Mouse (Mus musculus): Measurements from ENCODE around the gene Abhd6. TPM values are rescaled to one million over a fixed set of nuclear protein-coding genes. Genes with fewer than 3 reads are reported as not detected.

Abhd6 gene
- under 1 TPM in 3 of 26 experiments, not detected in 23; 0.32 to 0.67 (median 0.44) TPM for total RNA-seq (2018; cell fraction: chromatin; rRNA removed)
- under 1 TPM; 0.10 to 0.37 (median 0.23) TPM for total RNA-seq (2018; cell fraction: cytosol; rRNA removed)
- total RNA-seq (2018; cell fraction: nucleus; rRNA removed), result under 1 TPM in 8 of 26 experiments, not detected in 18; 0.22 to 0.52 (median 0.31) TPM
- 0.29 to 0.41 TPM (median 0.40 TPM) in 3 replicates for polyA plus RNA-seq (2018)

DNA sequence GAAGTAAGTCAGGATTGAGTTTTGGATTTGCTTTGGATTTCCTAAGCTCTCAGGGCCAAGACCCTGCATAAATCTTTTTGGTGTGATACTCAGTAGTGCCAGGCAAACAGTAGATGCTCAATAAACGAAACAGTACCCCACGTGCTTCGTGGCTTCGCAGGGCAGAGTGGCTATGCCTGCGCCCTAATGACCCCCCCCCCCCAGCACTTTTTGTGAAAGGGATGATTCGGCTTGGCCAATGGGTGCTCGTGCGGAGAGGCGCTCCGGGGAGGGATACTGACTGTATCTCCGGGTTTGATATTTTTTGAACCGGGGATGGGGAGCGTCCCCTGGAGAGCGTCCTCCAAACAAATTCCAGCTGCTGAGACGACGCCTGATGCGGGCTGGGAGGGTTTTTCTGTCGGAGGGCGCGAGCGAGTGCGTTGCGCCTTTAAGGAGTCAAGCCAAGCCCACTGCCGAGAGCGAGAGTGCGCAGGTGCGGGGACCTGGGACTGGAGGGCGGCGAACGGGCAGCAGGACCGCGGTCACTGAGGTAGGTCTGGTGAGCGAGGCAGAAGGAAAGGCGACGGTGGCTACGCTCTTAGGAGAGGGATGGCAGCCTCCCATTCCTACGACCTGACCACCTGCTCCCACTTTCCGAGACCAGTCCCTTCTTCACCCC, at the start of gene Abhd6:
TSS of gene Abhd6 (plus strand) at position 471 of the 661 bp plus-strand sequence.
- no peaks in the 10 kb centered on the region for H3K36me3 ChIP-seq (ENCODE audit: inconsistent target)
- H3K4me3 ChIP-seq (ENCODE audit: inconsistent target), result peak within 1 kb of the TSS; percentile 24
- no peaks in the 10 kb centered on the region for H3K79me2 ChIP-seq (ENCODE audit: inconsistent target)
- no peak within 1 kb of the TSS for H3K27ac ChIP-seq
- WGBS (ENCODE audit: missing documents), result 2% methylated on average over 33 of the region's 38 CpGs

DNA sequence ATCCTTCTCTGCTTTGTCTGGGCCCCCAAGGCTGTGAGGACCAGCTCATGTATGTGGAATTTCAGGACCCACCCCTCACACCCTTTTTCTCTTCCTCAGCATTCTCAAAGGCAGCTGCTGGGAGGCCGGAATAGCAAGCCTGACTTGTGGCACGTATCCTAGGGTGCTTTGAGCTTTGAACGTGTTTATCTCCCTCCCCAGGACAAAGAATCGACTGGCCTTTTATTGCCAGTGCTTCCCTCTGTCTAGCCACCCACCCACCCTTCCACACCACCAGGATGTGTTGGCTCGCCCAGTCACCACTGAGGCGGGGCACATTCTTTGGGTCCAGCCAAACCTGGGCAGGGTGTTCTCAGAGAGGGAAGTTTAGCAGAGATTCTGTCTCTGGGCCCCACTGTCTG, 48.6 kb upstream of the Abhd6 start:
- Histone ChIP-seq H3K4me3 (ENCODE audit: inconsistent target) (no peak overlapping the region), H3K36me3 (ENCODE audit: inconsistent target) (no peaks in the 10 kb centered on the region), H3K27ac (no peak overlapping the region), H3K79me2 (ENCODE audit: inconsistent target) (no peaks in the 10 kb centered on the region)
- 88% methylated on average over 6 of the region's 6 CpGs for WGBS (ENCODE audit: missing documents)

DNA sequence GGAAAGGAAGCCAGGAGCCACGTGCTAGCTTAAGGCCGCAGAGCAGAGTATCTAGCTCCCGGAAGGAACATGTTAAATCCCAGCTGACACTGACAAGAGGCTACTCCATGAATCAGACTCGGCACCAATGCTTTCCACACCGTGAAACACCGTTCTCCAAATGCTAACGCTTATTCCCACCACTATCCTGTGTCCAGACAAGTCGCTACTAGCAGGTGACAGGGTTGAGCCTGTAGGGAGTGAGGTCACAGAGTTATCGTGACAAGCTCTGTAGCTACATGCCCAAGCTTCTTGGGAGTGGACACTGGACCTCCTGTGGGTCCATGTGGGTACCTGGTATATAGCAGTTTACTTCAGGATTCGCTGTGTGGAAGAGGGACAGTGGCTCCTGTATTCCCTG, 46.3 kb upstream of the Abhd6 start:
- Histone ChIP-seq H3K36me3 (ENCODE audit: inconsistent target) (no peaks in the 10 kb centered on the region), H3K4me3 (ENCODE audit: inconsistent target) (no peak overlapping the region), H3K27ac (no peak overlapping the region), H3K79me2 (ENCODE audit: inconsistent target) (no peaks in the 10 kb centered on the region)
- 96% methylated on average over 10 of the region's 10 CpGs for WGBS (ENCODE audit: missing documents)

DNA sequence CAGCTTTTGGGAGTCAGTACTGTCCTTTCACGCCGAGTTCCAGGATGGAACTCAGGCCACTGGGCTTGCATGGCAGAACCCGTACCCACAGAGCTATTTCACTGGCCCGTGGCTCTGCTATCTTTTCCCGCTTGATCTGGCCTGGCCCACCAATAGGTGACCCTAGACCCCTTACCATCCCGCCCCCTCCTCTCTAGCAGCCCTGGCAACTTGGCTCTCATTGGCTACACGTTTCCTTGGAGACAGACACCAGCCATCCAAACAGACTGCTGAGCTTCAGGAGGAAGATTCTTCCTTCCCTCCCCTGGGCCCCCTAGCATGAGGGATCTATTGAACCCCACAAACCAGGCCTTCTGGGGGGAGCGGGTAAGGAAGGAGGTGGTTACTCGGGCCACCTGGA, 45.7 kb upstream of the Abhd6 start, which contains the start of gene Gm45521:
TSS of gene Gm45521 (plus strand) at position 240 of the 400 bp plus-strand sequence.
- no peak within 1 kb of the TSS for H3K4me3 ChIP-seq (ENCODE audit: inconsistent target)
- H3K36me3 ChIP-seq (ENCODE audit: inconsistent target), result no peaks in the 10 kb centered on the region
- WGBS (ENCODE audit: missing documents), result 90% methylated on average over 9 of the region's 9 CpGs
- H3K27ac ChIP-seq, result no peak within 1 kb of the TSS
- H3K79me2 ChIP-seq (ENCODE audit: inconsistent target), result no peaks in the 10 kb centered on the region

DNA sequence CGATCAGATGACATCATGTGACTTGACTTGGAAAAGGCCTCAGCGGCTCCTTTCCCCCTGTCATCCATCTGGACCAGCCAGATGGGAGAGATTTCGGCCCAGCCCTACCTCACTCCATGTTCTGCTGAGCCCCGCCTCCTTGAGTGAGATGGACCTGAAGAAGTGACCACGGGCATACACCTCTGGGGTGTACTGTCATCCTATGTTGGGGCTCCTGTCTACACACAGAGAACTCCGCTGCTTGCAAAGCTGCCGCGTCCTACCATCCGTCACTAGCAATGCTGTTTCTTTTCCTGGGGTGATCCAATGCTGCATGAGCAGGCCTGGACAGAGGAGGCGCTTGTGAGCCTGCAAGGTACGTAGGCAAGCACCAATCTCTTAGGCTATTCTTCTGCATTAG, 42.1 kb upstream of the Abhd6 start:
- WGBS (ENCODE audit: missing documents), result 70% methylated on average over 11 of the region's 11 CpGs

DNA sequence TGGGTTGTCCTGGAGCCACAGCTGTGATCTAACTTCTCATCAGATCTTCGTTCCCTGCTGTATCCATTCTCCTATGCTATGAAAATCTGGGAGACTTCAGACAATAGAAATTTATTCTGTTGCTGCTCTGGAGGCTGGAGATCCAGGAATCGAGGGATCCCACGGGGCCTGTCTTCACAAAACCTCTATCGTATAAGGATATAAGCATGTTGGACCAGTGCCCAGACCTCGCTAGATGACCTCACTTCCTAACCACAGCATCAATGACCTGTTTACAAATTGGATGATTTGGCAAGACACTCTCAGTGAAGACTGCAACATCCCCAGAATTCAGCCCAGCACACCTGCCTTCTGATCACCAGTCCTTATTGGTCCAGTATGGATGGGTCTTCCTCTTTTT, 41.0 kb upstream of the Abhd6 start:
- H3K36me3 ChIP-seq (ENCODE audit: inconsistent target), result no peaks in the 10 kb centered on the region
- H3K4me3 ChIP-seq (ENCODE audit: inconsistent target), result no peak overlapping the region
- H3K27ac ChIP-seq, result no peak overlapping the region
- WGBS (ENCODE audit: missing documents), result 51% methylated on average over 5 of the region's 5 CpGs
- no peaks in the 10 kb centered on the region for H3K79me2 ChIP-seq (ENCODE audit: inconsistent target)

More for the DNA sequence above, 42.1 kb upstream of the Abhd6 start:
- Histone ChIP-seq H3K79me2 (ENCODE audit: inconsistent target) (no peaks in the 10 kb centered on the region), H3K27ac (no peak overlapping the region), H3K36me3 (ENCODE audit: inconsistent target) (no peaks in the 10 kb centered on the region), H3K4me3 (ENCODE audit: inconsistent target) (no peak overlapping the region)

DNA sequence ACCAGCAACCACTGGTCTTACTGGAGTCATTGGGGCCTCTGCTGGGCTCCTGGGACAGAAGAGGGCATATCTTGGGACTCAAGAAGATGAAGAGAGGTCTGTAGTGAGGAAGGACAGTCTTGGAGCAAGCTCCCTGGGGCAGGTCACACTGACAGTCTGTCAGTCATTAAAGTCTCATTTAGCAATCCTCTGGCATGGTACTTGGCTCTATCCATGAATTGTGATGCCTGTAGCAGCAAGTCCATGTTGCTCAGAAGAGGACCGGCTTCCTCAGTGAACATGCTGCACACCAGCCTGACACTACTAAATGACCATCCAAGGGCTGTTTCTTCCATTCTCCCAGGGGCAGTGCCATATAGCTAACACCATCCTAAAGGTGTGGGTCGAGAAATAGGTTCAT, 40.1 kb upstream of the Abhd6 start:
- H3K36me3 ChIP-seq (ENCODE audit: inconsistent target), result no peaks in the 10 kb centered on the region
- H3K4me3 ChIP-seq (ENCODE audit: inconsistent target), result no peak overlapping the region
- WGBS (ENCODE audit: missing documents), result 94% methylated on average over 2 of the region's 2 CpGs
- no peak overlapping the region for H3K27ac ChIP-seq
- no peaks in the 10 kb centered on the region for H3K79me2 ChIP-seq (ENCODE audit: inconsistent target)

DNA sequence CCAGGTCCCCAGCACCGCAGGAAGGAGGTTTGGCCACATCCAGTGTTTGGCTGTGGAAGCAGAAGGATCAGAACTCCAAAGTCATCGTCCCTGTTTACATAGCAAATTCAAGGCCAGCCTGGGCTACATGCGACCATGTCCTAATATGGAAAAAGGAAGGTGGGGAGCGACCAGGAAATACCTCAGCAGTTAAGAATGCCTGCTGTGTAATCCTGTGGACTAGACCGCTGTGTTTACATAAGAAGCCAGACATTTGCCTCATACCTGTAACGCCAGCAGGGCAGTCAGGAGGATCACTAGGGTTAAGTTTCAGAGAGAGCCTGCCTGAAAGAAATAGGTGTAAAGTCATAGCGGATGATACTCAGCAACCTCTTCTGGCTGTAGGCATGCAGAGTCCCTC, 39.5 kb upstream of the Abhd6 start:
- WGBS (ENCODE audit: missing documents), result 74% methylated on average over 7 of the region's 7 CpGs
- Histone ChIP-seq H3K4me3 (ENCODE audit: inconsistent target) (no peak overlapping the region), H3K36me3 (ENCODE audit: inconsistent target) (no peaks in the 10 kb centered on the region), H3K79me2 (ENCODE audit: inconsistent target) (no peaks in the 10 kb centered on the region), H3K27ac (no peak overlapping the region)

DNA sequence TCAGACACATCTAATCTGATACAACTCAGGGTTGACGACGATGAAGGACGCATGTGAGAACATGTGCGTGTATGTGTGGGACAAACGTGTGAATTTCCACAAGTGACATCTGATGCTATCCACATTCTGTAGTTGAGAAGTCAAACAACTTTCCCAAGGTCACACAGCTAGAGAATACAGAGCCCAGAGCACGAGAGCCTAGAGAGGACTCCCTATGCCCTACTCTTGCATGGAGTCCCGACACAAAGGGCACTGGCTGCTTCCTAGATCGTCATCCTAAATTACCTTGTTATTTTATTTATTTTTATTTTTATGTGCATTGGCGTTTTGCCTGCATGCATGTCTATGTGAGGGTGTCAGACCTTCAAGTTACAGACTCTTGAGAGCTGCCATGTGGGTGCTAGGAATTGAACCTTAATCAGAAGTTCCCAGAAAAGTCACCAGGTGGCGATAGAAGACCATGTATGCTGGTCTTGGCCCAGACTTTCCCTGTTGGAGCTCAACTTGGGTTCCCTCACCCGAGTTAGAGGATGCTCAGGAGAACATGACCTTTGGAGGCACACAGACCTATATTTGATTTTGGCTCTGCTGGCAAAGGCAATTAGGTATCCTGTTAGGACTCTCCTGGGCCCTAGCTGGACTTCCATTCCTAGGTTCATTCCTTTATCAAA, 38.3 kb upstream of the Abhd6 start:
- Histone ChIP-seq H3K36me3 (ENCODE audit: inconsistent target) (no peaks in the 10 kb centered on the region), H3K27ac (no peak overlapping the region), H3K4me3 (ENCODE audit: inconsistent target) (no peak overlapping the region), H3K79me2 (ENCODE audit: inconsistent target) (no peaks in the 10 kb centered on the region)
- WGBS (ENCODE audit: missing documents), result 54% methylated on average over 11 of the region's 11 CpGs

DNA sequence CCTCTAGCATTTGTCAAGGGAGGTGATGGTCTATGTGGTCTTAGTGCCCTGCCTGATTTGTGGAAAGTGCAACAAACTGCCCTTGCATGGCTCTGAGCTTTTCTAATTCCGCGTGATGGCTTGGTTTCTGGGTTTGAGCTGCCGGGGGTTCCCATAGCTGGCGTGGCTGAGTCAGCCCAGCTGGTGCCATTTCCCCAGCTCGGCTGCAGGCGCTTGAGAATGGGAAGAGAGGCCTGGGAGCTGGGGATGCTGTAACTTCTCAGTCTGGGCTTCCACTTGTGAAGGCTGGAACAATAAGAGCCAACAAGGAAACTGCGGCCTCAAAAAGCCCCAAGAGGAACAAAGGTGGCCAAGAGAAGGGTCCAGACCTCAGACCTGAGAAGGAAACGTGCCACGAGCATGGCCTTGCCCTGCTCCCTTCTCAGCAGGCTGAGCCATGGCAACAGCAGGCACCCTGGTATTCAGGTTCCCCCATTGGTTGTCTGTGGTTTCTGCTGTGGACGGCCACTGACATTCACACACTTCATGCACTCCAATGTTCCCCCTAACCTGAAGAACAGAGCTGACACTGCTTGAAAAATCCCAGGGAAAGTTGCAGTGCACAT, 30.7 kb upstream of the Abhd6 start:
- no peaks in the 10 kb centered on the region for H3K79me2 ChIP-seq (ENCODE audit: inconsistent target)
- H3K36me3 ChIP-seq (ENCODE audit: inconsistent target), result no peaks in the 10 kb centered on the region
- H3K27ac ChIP-seq, result no peak overlapping the region
- no peak overlapping the region for H3K4me3 ChIP-seq (ENCODE audit: inconsistent target)
- 28% methylated on average over 10 of the region's 10 CpGs for WGBS (ENCODE audit: missing documents)

DNA sequence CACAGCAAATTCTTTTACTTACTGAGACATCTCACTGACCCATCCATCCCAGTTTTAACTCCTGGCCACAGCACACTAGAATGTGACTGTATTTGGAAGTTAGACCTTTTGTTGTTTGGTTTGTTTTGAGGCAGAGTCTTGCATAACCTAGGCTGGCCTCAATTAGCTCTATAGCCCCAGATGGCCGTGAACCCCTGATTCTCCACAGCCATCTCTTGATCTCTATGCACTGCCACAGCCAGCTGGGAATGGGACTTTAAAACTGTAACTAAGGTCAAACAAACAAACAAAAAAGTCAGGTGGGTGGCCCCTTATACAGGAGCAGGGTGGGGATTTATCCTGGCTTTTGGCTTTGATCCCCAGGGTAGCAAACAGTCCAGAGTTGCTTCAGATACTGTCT, 28.1 kb upstream of the Abhd6 start:
- Histone ChIP-seq H3K4me3 (ENCODE audit: inconsistent target) (no peak overlapping the region), H3K79me2 (ENCODE audit: inconsistent target) (no peaks in the 10 kb centered on the region), H3K27ac (no peak overlapping the region), H3K36me3 (ENCODE audit: inconsistent target) (no peaks in the 10 kb centered on the region)
- WGBS (ENCODE audit: missing documents), result 88% methylated on average over 1 of the region's 1 CpGs

DNA sequence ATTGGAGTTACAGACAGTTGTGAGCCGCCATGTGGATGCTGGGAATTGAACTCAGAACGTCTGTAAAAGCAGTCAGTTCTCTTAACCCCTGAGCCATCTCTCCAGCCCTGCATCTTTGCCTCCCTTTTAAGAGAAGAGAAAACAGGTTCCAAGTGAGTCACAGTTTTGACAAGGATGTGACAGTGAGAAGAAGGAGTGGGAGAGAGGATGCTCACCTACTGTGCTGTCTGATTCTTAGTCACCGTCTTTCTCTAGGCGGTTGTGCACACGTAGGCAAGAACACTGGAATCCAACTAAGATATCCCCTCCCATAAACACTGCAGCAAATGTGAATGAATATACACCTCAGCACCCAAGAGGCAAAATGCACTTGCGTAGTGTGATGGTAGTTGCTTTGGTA, 27.5 kb upstream of the Abhd6 start:
- no peaks in the 10 kb centered on the region for H3K36me3 ChIP-seq (ENCODE audit: inconsistent target)
- H3K79me2 ChIP-seq (ENCODE audit: inconsistent target), result no peaks in the 10 kb centered on the region
- H3K27ac ChIP-seq, result no peak overlapping the region
- no peak overlapping the region for H3K4me3 ChIP-seq (ENCODE audit: inconsistent target)
- 97% methylated on average over 6 of the region's 6 CpGs for WGBS (ENCODE audit: missing documents)

DNA sequence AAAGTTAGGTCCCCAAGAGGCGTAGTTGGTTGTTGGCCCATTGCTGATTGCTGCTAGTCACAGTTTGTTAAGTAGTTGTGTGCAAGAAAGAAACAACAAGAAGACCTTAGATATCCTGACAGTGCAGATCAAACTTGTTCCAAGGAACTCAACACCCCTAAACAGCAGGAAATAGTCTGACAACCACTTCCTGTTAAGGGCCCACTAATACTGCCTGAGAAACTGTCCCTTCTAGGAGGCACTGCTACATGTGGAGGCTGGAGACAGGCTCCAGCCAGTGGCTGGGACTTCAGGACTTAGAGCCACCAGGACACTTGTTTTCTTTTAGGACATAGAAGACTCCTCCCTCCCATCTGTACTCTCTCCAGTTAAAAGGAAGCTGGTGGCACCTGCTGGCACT, 25.2 kb upstream of the Abhd6 start:
- Histone ChIP-seq H3K27ac (no peak overlapping the region), H3K36me3 (ENCODE audit: inconsistent target) (no peaks in the 10 kb centered on the region), H3K79me2 (ENCODE audit: inconsistent target) (no peaks in the 10 kb centered on the region), H3K4me3 (ENCODE audit: inconsistent target) (no peak overlapping the region)
- 88% methylated on average over 1 of the region's 1 CpGs for WGBS (ENCODE audit: missing documents)

DNA sequence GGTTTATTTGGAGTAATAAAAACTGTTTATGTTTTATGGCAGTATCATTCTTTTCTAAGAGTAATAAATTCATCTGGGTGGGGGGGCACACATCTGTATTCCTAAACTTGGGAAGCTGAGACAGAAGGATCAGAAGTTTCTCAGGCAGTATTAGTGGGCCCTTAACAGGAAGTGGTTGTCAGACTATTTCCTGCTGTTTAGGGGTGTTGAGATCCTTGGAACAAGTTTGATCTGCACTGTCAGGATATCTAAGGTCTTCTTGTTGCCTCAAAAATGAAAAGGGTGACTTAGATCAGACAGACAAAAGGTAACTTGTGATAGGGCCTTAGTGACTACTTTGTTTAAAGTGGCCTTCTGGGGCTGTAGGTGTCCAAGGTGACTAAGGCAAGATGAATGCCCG, 24.5 kb upstream of the Abhd6 start:
- 81% methylated on average over 1 of the region's 1 CpGs for WGBS (ENCODE audit: missing documents)

DNA sequence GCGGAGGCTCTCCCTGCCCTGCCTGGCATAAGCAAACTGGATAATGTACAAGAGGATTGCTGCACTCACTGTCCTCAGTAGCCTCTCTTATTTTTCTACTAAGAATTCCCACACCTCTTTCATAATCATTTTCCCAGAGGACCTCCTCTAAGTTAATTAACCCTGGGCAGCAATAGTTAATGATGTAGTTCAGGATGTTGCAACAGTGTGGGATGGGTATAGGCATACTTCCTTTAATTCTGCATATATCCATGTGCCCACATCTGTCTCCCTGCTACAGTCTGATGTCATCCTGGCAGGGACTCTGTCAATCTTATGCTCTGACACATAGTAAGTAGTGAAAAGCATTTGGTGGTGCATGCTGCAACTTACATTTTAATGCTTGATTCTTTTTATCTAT, 21.5 kb upstream of the Abhd6 start:
- 100% methylated on average over 1 of the region's 1 CpGs for WGBS (ENCODE audit: missing documents)
- Histone ChIP-seq H3K4me3 (ENCODE audit: inconsistent target) (no peak overlapping the region), H3K36me3 (ENCODE audit: inconsistent target) (no peaks in the 10 kb centered on the region), H3K79me2 (ENCODE audit: inconsistent target) (no peaks in the 10 kb centered on the region), H3K27ac (no peak overlapping the region)

More for the DNA sequence above, 24.5 kb upstream of the Abhd6 start:
- Histone ChIP-seq H3K36me3 (ENCODE audit: inconsistent target) (no peaks in the 10 kb centered on the region), H3K79me2 (ENCODE audit: inconsistent target) (no peaks in the 10 kb centered on the region), H3K27ac (no peak overlapping the region), H3K4me3 (ENCODE audit: inconsistent target) (no peak overlapping the region)
